Mouse (Mus musculus) MEL-GATA-1-ER (cell line): ENCODE data around the gene Igf2r.

Experiments used
- DNase-seq: peaks from one replicate; pipeline ENCODE4 v3.0.0-alpha.2; 2012; ENCODE audit warnings: low read depth; ENCODE audit errors: extremely low read depth

Gene Igf2r

DNA sequence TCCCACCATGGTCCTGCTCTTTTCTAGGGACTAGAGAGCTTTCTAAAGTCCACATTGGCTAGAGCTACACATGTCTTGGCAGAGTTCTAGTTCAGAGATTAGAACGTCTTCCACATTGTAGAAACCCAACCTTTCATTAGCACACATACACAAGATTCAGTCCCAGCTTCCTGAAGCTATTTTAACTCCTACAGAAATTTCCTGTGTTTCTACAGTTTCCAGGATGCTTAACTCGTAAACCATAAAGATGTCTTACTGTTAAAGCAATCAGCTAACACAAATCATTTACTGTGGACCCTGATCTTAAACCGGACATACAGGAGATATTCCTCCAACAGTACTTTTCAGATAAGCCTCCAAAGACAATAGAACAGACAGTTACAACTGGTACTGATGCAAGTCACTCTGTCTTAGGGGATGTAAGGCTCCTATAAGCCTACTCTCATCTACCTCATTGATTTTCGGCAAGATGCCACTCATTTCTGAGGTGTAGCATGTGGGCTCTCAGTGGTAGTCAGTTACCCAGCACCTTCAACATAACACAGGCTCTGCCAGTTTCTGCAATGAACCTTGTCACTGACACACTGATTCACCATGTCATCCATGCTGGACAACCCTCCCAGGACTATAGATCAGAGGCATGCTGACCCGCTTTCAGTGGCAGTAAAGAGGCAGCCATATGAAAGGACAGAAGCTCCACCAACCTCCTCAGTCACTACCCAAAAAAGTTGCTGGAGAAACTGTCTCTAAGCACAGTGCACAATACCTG lies 48.2 kb downstream of the Igf2r start:
- no peak for DNase-seq

DNA sequence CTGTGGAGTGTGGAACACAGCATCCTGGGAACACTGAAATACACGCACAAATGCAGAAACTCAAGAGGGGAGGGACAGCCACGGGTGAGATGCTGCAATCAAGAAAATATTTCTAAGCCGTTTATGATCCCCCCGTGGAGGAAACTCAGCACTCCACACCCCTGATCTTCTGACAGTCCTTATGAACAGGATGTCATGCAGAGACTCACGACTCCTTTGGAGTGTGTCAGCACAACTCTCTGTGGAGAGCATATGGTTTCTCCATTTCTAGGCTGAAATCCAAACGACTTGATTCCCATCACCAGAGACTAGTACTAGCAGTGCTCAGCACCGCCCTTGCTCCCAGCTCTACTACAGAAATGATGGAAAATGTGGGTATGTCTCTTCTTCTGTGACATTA lies 51.2 kb downstream of the Igf2r start:
- no peak for DNase-seq

DNA sequence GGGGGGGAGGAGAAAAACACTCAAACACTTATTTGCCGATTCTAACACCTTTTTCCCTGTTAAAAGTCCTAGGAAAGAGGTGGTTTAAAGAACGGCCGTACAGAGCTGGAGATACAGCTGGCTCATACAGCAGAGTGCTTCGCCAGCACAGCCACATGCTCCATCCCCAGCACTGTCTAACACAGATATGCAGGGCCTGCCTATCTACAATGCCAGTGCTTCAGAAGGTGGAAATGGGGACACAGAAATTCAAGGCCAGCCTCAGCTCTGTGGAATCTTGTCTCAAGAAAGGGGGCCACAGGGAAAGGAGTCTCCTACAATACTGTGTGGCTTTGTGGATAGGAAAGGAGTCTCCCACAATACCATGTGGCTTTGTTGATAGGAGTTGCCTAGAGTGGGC lies 52.0 kb downstream of the Igf2r start:
- DNase-seq = no peak

DNA sequence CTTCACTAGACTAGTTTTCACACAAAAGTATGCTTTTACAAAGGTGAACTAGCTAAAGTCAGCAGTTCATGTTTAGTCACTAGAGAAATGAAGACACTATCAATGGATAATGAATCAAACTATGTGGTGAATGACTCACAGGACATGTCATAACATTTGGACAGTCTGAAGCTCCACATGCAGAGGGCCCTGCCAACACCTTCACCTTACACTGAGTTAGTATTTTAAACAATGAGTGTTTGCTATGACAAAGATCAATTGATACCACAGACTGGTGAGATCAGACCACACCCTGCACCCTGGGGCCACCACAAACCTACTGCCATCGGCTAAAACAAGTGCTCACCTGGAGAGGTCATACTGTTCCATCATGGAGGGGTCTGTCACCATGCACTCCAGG lies 54.4 kb downstream of the Igf2r start:
- no peak for DNase-seq

DNA sequence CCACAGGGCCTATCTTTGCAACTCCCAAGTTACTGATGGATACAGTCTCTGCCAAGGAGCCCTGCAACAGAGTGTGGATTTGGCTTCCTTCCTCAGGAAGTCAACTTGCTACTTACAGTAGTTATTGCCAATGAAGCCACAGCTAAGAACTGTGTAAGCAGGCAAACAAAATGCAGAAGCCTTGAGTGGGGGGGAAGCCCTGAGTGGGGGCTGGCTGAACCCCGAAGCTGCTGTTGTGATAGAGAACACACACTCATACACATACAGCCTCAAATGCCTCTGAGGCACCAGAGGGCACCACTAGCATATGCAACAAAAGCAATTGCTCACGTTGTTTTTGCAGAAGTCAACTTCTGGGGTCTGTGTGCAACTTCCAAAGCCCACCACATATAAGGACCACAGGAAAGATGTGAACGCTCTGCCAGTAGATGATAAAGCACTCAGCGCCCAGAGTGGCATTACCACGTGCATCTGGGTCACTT lies 55.3 kb downstream of the Igf2r start:
- DNase-seq = no peak

DNA sequence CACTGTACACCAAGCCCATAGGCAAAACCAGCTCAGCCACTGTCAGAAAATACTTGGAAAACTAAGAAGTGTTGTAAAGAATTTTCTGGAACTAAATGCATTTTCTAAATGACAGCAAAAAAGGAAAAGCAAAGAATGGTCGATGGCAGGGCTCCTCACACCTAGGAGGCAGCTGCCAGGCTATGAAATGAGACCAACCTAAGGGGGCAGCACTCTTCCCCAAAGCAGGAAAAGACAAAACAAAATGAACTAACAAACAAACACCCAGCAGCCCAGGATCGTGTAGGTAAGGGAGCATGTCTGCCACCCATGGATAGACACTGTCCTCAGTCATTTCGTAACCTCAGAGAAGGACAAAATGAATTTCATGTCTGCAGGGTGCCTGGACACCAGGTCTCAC lies 56.5 kb downstream of the Igf2r start:
- DNase-seq = no peak

DNA sequence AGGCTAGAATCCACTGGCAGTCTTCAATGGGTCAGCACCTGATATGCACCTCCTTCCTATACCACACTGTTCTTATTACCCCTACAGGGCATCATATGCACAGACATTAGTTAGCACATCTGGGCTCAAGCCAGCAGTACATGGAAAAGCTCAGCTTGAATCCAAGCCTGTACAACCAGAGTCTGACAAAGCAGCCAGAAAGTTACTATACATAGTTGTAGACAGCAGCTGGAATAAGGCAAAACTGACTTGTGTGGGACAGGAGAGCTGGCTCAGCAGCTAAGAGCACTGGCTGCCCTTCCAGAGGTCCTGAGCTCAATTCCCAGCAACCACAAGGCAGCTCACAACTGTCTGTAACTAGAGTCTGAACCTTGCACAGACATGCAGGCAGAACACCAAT lies 57.3 kb downstream of the Igf2r start:
- DNase-seq = no peak

DNA sequence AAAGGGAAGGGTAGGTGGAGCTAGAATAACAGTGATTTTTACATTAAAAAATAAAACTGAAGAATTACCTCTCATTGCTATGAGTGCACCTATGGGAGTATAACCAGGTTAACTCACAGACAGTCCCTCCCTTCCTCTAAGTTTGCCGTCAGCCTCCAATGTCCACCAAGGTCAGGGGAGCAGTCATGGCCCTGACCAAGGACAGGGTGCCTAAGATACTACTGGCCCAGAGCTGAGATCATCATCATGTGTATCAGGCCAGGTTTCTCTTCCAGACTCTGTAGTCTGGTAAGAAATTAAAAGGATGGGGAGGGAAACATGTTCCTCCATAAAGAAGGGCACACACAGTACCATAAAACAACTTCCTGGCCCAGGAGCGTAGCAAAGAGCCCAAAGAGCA lies 58.5 kb downstream of the Igf2r start:
- DNase-seq = no peak

DNA sequence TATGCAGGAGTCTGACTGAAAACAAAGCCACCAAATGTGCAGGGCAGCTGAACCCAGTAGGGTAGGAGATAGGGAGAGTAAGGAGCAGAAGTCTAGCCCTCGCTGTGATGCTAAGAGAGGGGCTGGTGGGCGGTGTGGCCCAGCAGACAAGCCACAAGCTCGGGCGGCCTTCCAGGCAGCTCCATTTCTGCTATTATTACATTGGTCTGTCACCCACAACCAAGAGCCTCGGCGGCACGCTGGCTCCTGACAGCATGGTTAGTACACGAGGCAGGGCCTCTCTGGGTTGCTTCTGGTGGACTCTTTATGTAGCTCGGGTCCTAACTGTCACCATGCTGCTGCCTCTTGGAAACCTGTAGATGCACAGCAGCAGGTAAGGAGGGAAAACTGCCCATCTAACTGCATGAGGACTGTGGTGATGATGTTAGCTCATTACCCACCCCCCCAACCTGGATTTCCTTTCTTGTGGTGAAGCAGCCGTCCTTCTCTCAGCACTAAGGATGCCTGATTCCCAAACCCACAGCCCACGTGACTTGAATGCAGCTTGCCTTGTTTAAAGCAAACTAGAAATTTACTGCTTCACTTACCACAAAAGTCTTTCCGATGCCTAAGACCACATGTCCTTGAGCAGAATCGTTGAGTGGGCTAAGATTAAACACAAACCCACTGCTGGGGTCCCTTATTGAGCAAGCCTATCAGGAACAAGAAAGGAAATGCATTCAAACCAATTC lies 59.2 kb downstream of the Igf2r start:
- DNase-seq = no peak

DNA sequence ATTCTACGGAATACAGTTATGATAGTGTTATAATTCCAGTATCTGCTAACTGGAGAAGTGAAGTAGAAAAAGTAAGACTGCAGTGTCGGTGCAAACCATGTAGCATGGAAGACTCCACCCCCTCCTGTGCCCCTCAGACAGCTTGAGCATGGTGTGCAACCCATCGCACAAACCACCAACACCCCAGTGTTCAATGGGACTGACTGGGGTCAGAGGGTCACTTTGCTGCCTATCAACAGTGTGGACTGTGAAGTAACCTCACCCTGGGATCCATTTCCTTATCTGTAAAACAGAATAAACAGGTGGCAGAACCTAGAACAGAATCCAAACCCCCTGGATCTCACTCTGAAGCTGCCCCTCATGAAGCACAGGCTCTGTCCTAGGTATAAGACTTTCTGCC lies 61.1 kb downstream of the Igf2r start:
- DNase-seq = no peak

DNA sequence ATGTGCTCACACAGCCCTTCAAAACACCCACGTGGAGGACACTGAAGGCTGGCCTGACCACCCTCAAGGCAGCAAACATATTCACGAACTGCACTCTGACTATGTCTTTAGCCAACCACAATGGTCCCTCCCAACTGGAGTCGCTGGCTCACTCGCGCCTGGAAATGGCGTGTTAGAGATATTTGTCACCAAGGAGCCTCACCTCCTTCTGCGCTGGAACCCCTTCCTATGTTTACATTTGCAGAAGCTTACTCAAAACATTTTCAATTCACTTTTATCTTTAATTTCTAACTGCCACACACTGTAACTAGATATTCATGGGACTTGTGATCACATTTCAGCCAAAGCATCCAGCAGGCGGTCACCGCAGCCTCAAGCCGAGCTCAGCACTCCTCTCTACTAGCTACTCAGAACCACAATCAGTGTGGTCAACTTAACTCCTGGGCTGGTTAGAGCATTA lies 62.8 kb downstream of the Igf2r start:
- DNase-seq = no peak

DNA sequence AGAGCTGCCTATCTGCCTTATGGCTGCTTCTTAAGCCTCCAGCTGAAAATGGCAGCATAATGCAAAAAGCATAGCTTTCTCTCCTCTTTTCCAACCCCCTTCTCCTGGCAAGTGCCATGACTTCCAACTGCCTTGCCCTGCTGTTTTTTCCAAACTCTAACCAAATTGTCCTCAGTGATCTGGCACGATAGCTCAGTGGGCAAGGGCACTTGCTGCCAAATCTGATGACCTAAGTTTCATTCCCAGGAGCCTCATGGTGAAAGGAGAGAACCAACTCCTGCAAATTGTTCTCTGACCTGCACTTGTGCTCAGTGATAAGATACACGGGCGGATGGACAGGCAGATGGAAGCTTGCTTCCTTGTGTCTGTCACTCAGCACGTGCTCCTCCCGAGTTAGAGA lies 66.6 kb downstream of the Igf2r start:
- DNase-seq = no peak

DNA sequence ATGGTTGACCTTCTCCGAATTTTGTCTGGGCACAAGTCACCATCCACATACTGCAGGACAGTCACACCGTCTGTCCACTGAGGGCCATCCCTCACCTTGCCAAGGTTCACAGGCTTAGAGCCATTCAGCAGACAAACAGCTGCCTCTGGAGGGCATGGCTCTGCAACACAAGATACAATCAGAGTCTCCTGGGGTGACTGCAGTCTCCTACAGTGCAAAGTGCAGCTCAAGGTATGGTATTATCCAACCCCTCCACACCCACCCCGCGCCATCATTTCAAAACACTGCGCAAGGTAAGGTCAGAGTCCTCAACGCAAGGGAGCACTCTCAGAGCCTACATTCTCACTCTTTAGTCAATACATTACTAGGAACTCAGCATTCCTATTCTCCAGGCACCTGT lies 69.1 kb downstream of the Igf2r start:
- DNase-seq = no peak

DNA sequence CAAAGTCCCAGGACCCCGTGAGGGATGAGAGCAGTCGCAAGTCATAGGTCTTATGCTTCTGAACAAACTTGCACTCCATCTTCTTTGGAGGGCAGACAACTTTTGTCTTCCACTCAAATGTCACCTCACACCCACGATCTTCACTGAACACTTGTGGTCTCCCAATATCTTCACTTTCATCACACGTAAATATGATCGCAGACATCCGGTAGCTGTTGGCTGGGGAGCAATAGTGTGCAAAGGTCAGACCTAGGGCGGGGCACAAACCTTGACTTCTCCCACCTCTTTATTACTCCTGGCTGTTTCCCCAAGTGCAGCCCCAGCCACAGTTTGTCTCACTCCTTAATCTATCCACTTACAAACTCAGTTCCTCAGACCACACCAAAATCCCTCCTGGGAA lies 77.6 kb downstream of the Igf2r start:
- DNase-seq = no peak

DNA sequence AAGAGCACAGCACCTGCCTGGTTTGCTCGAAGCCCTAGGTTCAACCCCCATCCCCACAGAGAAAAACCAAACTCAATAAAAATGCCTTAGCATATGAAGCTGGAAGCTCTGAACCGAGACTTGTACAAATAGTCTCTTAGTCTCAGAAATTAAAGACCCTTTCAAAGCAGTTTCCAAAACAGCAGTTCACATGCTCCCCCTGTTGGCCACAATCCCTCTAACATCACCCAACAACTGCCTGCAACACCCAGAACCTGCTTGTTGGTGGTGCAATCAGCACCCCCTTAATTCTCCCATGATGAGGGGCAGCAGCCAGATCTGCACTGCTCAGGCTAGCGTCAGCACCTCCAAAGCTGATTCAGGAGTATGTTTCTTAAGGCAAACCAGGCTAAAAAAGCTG lies 79.9 kb downstream of the Igf2r start:
- DNase-seq = no peak

DNA sequence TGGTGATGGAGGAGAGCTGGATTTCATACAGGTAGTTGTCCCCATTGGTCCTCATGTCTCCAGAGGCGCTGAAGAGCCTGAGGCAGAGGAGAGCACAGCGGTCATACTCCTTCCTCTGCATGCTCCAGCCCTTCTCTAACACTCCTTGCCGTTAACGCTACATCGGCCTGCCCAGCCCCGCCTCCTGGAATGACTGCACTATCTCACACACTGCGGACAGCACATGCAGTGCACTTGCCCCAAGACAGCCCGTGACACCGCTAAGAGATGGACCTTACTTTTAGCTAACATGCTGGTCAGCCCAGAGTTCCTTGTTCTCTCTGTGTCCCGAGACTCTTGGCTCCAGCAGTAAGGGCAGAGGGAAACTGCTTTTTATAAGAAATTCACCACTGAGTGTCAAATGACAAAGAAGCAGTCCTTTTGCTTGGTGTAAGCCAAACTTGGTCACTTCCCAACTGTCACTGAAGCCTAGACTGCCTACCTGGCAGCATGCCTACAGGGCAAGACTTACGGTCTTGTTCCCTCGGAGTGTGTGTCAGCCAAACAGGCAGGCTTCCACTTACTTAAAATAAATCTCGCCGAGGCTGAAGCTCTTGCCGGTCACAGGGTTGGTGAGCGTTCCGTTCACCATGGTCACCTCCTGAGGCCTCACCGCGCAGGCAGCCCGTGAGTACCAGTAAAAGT lies 80.9 kb downstream of the Igf2r start:
- DNase-seq = no peak

DNA sequence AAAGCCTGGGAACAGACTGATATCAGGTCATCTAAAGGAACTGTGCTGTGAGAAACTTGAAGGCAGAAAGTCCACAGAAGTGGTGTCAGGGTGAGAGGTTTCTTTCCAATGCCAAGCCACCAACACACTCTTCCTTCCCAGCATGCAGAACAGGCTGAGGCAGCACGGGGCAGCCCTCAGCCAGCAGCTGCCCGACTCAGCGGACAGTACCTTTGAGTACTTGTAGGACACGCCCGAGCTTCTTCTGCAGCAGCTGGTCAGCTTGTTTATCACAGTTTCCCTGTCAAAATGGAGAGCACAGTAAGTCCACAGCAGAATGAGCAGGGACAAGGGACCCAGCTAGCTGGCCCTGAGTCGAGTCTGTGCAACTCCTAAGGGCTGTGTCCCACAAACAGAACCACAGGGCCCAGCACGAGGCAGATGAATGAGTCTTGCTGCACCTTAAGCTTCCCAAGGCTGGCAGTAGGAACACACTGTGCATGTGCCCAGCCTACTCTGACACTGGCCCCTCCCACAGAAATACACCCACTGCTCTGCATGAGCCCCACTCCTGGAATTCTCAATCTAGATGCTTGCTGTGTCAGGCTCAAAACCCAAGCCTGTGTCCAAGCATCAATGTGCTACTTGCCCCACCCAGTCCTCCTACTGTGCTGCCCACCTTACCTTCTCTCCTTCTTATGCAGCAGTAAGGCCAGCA lies 84.4 kb downstream of the Igf2r start:
- no peak for DNase-seq

DNA sequence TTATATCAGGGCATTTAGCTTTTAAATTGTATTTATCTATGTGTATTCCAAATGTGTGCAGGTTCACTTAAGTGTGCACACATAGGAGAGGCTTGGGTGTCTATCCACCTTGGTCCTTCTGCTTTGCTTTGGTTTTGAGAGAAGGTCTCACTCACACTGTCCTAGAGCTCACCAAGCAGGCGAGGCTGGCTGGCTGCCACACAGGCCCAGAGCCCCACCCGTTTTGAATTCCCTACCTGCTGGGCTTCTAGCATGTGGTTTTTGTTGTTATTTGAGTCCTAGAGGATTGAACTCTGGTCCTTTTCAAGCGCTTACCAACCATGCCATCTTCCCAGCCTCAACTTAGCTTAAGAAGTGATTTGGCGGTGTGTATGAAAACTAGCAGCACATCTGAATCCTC lies 85.1 kb downstream of the Igf2r start:
- no peak for DNase-seq

DNA sequence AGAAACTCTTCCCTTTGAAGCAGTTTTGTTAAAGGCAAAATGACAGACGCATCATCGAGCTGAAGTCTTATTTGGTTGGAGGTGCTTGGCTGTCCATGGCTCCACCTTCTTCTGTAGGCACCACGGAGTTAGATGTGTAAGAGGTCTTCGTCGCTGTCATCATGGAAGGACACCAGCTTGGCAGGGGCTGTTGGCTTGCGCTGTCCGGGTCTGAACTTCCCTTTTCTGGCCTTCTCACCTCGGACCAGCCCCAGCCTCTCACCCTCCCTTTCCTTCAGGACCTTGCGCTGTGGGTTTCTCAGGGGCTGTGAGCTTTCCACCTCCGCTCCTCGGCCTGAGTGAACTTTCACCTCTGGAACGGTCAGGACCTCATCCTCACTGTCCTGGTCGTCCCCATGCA lies 85.9 kb downstream of the Igf2r start:
- DNase-seq = no peak

DNA sequence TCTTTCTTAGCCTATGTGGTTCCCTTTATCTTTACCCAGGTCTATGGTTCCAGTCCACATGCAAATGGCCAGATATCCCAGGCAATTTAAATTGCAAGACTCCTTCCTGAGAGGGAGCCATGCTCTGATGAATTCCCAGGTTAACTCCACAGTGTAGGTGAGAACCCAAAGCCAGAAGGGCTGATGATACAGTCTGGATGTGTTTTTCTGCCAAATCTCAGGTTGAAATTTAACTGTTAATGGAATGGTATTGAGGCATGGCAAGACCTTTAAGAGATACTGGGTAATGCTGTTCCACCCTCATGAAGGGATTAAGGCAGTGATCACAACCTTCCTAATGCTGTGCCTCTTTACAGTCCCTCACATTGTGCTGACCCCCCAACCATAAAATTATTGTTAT lies 91.2 kb downstream of the Igf2r start:
- no peak for DNase-seq

DNA sequence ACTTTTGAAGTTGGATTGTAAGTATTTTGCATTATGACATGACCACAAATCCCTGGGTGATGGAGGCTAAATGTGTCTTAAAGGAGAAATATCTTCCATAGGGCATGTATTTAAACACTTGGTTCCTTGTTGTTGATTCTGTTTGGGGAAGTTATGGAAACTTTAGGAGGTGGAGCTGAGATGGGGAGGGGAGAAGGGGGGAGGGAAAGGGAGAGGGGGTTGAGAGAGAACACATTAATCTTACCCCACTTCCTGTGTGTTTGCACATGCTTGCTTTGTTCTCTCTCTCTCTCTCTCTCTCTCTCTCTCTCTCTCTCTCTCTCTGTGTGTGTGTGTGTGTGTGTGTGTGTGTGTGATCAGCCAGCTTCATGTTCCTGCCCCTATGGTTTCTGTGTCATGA lies 92.3 kb downstream of the Igf2r start:
- no peak for DNase-seq

DNA sequence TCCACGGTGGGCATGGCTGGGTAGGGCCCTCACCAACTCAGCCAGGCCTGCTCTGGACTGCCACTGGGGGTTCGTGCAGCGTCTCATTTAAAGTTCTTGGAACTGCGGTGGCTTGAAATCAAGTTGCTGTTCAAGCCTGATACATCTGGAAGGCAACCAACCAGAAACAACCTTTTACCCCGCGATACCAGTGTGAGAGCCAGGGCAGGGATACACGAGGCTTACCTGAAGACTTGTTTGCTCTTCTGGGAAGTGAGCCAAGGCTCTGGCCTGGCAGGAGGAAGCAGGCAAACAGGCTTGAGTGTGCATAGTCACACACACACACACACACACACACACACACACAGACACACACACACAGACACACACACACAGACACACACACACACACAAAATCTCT lies 93.8 kb downstream of the Igf2r start, which contains the start of gene Slc22a1:
Gene Slc22a1, minus strand, starts transcription at position 184 of the 400 bp plus-strand sequence.
- no peak for DNase-seq
